Mouse (Mus musculus): ENCODE data around the gene Tmsb4x. TPM values are rescaled to one million over a fixed set of nuclear protein-coding genes. Genes with fewer than 3 reads are reported as not detected.

The Tmsb4x gene
- polyA plus RNA-seq, 1 experiment from 2014 or later, result 4,521 TPM

DNA sequence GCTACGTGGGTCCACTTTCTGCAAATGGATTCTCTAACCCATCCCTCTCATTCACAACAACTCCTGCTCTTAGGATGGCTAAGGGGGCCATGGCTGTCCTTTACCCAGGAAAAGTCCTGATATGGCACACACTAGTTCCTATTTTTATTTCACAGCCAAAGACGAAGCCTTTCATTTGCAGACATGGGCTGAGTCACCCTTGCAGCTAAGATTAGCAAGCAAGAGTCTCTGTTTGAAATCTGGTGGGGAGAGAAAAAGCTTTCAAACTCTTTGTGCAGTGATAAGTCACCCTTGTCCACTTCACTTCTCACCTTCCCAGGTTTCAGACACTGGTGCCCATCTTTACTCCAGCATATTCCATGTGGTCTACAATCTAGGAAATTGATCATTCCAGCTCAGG, 36.9 kb downstream of the Tmsb4x start:
- Histone ChIP-seq H3K36me3 (ENCODE audit: control insufficient read depth, insufficient read depth, low read length) (no peaks in the 10 kb centered on the region), H3K27me3 (ENCODE audit: control insufficient read depth, insufficient read depth, low read length) (peaks cover 3% of the 10 kb centered on the region; the same call in 1 of the 2 replicates), H3K9ac (replicated peaks; ENCODE audit: low read depth, low read length) (no peak overlapping the region), H3K4me3 (ENCODE audit: low read depth, low read length) (no peak overlapping the region), H3K4me1 (ENCODE audit: control insufficient read depth, insufficient read depth, low read length) (no peaks in the 10 kb centered on the region), H3K27ac (ENCODE audit: low read depth, low read length) (no peak overlapping the region), H3K4me2 (ENCODE audit: low read depth, low read length) (no peak overlapping the region), H3K9me3 (ENCODE audit: control insufficient read depth, low read length) (no peaks in the 10 kb centered on the region)
- no peak for ATAC-seq (ENCODE audit: low read depth)
- WGBS, result 79% methylated on average over 2 of the region's 2 CpGs

DNA sequence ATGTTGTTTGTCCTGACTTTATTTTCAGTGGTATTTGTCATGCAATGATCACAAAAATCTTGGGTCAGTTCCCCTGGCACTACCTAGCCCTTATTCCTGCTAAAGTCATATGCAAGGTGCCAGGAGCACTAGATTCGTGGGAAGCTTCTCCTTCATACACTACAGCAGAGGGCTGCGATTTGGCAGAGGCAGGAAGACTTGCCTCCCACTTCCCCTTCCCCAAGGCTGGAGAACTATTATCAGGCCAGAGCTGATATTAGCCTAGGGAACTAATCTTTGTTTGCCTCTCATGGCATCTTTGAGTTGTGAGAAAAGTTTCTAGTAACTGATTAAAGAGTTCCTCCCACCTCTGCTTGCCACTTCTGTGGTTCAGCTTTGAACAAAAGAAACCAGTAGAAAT, 37.8 kb downstream of the Tmsb4x start:
- no peaks in the 10 kb centered on the region for H3K9me3 ChIP-seq (ENCODE audit: control insufficient read depth, low read length)
- H3K27ac ChIP-seq (ENCODE audit: low read depth, low read length), result no peak overlapping the region
- ATAC-seq (ENCODE audit: low read depth), result no peak
- 0 out of 2 replicates have a peak, but pooled peaks cover 3% of the 10 kb centered on the region for H3K27me3 ChIP-seq (ENCODE audit: control insufficient read depth, insufficient read depth, low read length)
- H3K4me3 ChIP-seq (ENCODE audit: low read depth, low read length), result no peak overlapping the region
- no peaks in the 10 kb centered on the region for H3K4me1 ChIP-seq (ENCODE audit: control insufficient read depth, insufficient read depth, low read length)
- no peaks in the 10 kb centered on the region for H3K36me3 ChIP-seq (ENCODE audit: control insufficient read depth, insufficient read depth, low read length)
- no peak overlapping the region for H3K4me2 ChIP-seq (ENCODE audit: low read depth, low read length)
- WGBS, result 77% methylated on average over 2 of the region's 2 CpGs
- H3K9ac ChIP-seq (replicated peaks; ENCODE audit: low read depth, low read length), result no peak overlapping the region

DNA sequence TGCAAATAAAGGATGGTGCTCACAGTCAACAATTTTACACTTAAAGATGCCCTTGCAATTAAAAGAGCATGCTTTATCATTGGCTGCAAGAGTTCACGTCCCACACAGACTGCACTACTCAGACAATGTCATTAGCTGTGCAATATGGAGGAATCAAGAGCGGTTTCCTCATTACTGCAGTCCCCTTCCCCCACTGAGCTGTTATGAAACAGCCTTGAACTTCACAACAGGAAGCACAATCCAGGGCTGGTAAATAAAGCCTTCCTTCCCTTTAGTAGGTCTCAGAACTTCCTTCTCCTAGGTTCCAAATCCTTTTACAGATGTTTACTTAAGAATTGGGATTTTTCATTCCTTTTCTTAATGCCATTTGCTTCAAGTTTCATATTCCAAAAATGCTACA, 41.8 kb downstream of the Tmsb4x start:
- WGBS, result 67% methylated on average over 2 of the region's 2 CpGs
- ATAC-seq (ENCODE audit: low read depth), result no peak
- no peak overlapping the region for H3K27ac ChIP-seq (ENCODE audit: low read depth, low read length)
- no peaks in the 10 kb centered on the region for H3K9me3 ChIP-seq (ENCODE audit: control insufficient read depth, low read length)
- H3K4me3 ChIP-seq (ENCODE audit: low read depth, low read length), result no peak overlapping the region
- no peak overlapping the region for H3K4me2 ChIP-seq (ENCODE audit: low read depth, low read length)
- H3K36me3 ChIP-seq (ENCODE audit: control insufficient read depth, insufficient read depth, low read length), result no peaks in the 10 kb centered on the region
- H3K9ac ChIP-seq (replicated peaks; ENCODE audit: low read depth, low read length), result no peak overlapping the region
- 0 out of 2 replicates have a peak, but pooled peaks cover 3% of the 10 kb centered on the region for H3K27me3 ChIP-seq (ENCODE audit: control insufficient read depth, insufficient read depth, low read length)
- no peaks in the 10 kb centered on the region for H3K4me1 ChIP-seq (ENCODE audit: control insufficient read depth, insufficient read depth, low read length)

DNA sequence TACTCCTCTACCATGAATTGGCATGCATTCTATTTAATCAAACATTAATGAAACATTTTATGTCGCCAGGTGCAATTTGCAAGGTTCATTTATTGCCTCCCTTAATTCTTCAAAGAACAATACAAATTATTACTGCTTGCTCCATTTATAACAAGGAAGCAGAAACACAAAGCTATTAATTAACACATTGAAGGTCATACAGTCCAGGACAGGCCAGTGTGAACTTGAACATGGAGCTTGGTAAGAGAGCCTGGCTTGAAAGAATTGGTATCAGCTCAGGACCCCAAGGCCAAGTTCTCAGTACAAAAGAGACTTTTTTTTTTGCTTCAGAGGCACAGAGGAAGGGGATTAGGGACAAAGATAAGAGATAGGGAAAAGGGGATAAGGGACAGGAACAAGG, 43.1 kb downstream of the Tmsb4x start:
- WGBS, result 73% methylated on average over 1 of the region's 1 CpGs
- Histone ChIP-seq H3K4me3 (ENCODE audit: low read depth, low read length) (no peak overlapping the region), H3K4me1 (ENCODE audit: control insufficient read depth, insufficient read depth, low read length) (no peaks in the 10 kb centered on the region), H3K4me2 (ENCODE audit: low read depth, low read length) (no peak overlapping the region), H3K27ac (ENCODE audit: low read depth, low read length) (no peak overlapping the region), H3K9me3 (ENCODE audit: control insufficient read depth, low read length) (no peaks in the 10 kb centered on the region), H3K27me3 (ENCODE audit: control insufficient read depth, insufficient read depth, low read length) (0 out of 2 replicates have a peak, but pooled peaks cover 3% of the 10 kb centered on the region), H3K36me3 (ENCODE audit: control insufficient read depth, insufficient read depth, low read length) (no peaks in the 10 kb centered on the region), H3K9ac (replicated peaks; ENCODE audit: low read depth, low read length) (no peak overlapping the region)
- no peak for ATAC-seq (ENCODE audit: low read depth)

DNA sequence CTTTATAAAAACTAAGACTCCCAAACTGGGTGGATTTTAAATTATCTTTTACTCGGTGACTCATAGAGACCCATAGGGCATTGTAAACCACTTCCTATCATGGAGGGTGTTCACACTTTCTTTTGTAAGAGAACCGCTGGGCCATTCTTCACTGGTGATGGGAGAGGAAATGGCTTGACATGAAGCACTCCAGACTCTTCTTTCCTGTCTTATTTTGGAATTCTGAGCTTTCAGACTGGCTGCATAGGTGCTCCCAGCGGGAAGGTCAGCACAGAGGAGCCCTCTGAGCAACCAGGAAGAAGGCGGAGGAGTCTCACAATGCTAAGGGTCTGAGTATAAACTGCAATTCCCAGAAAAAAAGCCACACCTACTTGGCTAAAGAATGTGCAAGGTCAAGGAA, 51.4 kb downstream of the Tmsb4x start:
- Histone ChIP-seq H3K27me3 (ENCODE audit: control insufficient read depth, insufficient read depth, low read length) (no peaks in the 10 kb centered on the region), H3K27ac (ENCODE audit: low read depth, low read length) (no peak overlapping the region), H3K36me3 (ENCODE audit: control insufficient read depth, insufficient read depth, low read length) (no peaks in the 10 kb centered on the region), H3K4me3 (ENCODE audit: low read depth, low read length) (no peak overlapping the region), H3K4me1 (ENCODE audit: control insufficient read depth, insufficient read depth, low read length) (no peaks in the 10 kb centered on the region), H3K9ac (replicated peaks; ENCODE audit: low read depth, low read length) (no peak overlapping the region), H3K4me2 (ENCODE audit: low read depth, low read length) (no peak overlapping the region), H3K9me3 (ENCODE audit: control insufficient read depth, low read length) (no peaks in the 10 kb centered on the region)
- ATAC-seq (ENCODE audit: low read depth), result no peak
- WGBS, result 64% methylated on average over 4 of the region's 4 CpGs

Other genes with a start within 250 kb of the Tmsb4x start
- 0.10 TPM in 1 of 2 replicates, not detected in the other for gene Tlr8, start 55.0 kb upstream of the Tmsb4x start, polyA plus RNA-seq (2014; fragmentation: Nextera tagmentation; extraction: Ambion mirVana)
- gene Tlr7, start 121.2 kb upstream of the Tmsb4x start, polyA plus RNA-seq (2014; fragmentation: Nextera tagmentation; extraction: Ambion mirVana), result 0.21 and 0.49 TPM in 2 replicates
- gene Prps2, start 173.4 kb upstream of the Tmsb4x start, polyA plus RNA-seq (2014; fragmentation: Nextera tagmentation; extraction: Ambion mirVana), result 7.1 and 9.3 TPM in 2 replicates

All from neural tube, embryonic 14.5 days (tissue).